Mouse (Mus musculus) liver, embryonic 15.5 days (tissue): Measurements from ENCODE around the gene Sde2. TPM values are rescaled to one million over a fixed set of nuclear protein-coding genes. Genes with fewer than 3 reads are reported as not detected.
A peak's percentile ranks its signal among the peaks of the same experiment; 100 is the strongest.
"Not testable (repeated sequence)": the region's sequence is repeated elsewhere in the genome, so short reads cannot be mapped to it uniquely, and the experiment has no call there.

ENCODE experiments used
- ATAC-seq: fragments of 200-750 bp; cut with Nextera tagmentation; 2 replicates; pipeline ENCODE4 v1.8.0; 2017; ENCODE audit warnings: moderate number of reproducible peaks, mild to moderate bottlenecking, moderate library complexity; ENCODE audit not compliant: insufficient read depth
- H3K27ac ChIP-seq: fragments of 300-500 bp; sonication (generic); replicated peaks from 2 replicates; pipeline ENCODE4 v1.5.1; 2015; ENCODE audit warnings: mild to moderate bottlenecking, inconsistent platforms
- H3K27me3 ChIP-seq: fragments of 300-500 bp; sonication (generic); 2 replicates; pipeline ENCODE4 v1.6.1; 2015; ENCODE audit warnings: mild to moderate bottlenecking, inconsistent platforms
- H3K36me3 ChIP-seq: fragments of 300-500 bp; sonication (generic); replicated peaks from 2 replicates; pipeline ENCODE4 v1.6.1; 2015; ENCODE audit warnings: moderate library complexity, mild to moderate bottlenecking, inconsistent platforms
- H3K4me1 ChIP-seq: fragments of 300-500 bp; sonication (generic); replicated peaks from 2 replicates; pipeline ENCODE4 v1.6.1; 2015; ENCODE audit warnings: inconsistent platforms
- H3K4me2 ChIP-seq: fragments of 300-500 bp; sonication (generic); 2 replicates; pipeline ENCODE4 v1.6.1; 2015; ENCODE audit warnings: moderate library complexity, mild to moderate bottlenecking, inconsistent platforms
- H3K4me3 ChIP-seq: fragments of 300-500 bp; sonication (generic); replicated peaks from 2 replicates; pipeline ENCODE4 v1.5.1; 2015; ENCODE audit warnings: mild to moderate bottlenecking, inconsistent platforms
- H3K9ac ChIP-seq: fragments of 300-500 bp; sonication (generic); 2 replicates; pipeline ENCODE4 v1.6.1; 2015; ENCODE audit warnings: moderate library complexity, mild to moderate bottlenecking, inconsistent platforms
- H3K9me3 ChIP-seq: fragments of 300-500 bp; sonication (generic); replicated peaks from 2 replicates; pipeline ENCODE4 v1.6.1; 2016; ENCODE audit warnings: inconsistent platforms
- WGBS: fragments of 180-500 bp; shearing (Covaris S2); methylation state at CpG from one replicate; pipeline ENCODE4 v1.1.7; 2015; ENCODE audit warnings: mixed read lengths; ENCODE audit not compliant: insufficient replicate concordance; 5-methylcytosine and 5-hydroxymethylcytosine counted together
- polyA plus RNA-seq: library from polyadenylated mRNA; unstranded; fragments of >200 nt; fragmentation: Nextera tagmentation; extraction: Ambion mirVana; gene quantifications from 2 replicates; pipeline ENCODE4 v1.2.1, GENCODE M21; 2015

The Sde2 gene
- polyA plus RNA-seq, 1 experiment from 2014 or later = 22.4 TPM

- H3K27me3 ChIP-seq = peaks cover 51% of the 10 kb centered on the region
- WGBS = 8% methylated on average over 13 of the region's 13 CpGs
- peaks cover 24% of the 10 kb centered on the region for H3K4me1 ChIP-seq
- H3K36me3 ChIP-seq = no peaks in the 10 kb centered on the region
- H3K4me3 ChIP-seq = no peak overlapping the region
- H3K9ac ChIP-seq = no peak overlapping the region
- peak overlapping the region; percentile 21 for H3K4me2 ChIP-seq
- H3K9me3 ChIP-seq = no peaks in the 10 kb centered on the region
- peak; percentile 51 for ATAC-seq
- H3K27ac ChIP-seq = peak overlapping the region; percentile 31; the same call in 1 of the 2 replicates
Measured at GRCm38 (mm10) chr1:180888556-180889042, 37.7 kb downstream of the Sde2 start.

- Histone ChIP-seq H3K9me3 (no peaks in the 10 kb centered on the region), H3K9ac (no peak overlapping the region), H3K27ac (no peak overlapping the region), H3K4me3 (no peak overlapping the region), H3K4me2 (no peak overlapping the region; the same call in 1 of the 2 replicates), H3K36me3 (no peaks in the 10 kb centered on the region), H3K4me1 (peaks cover 18% of the 10 kb centered on the region), H3K27me3 (peaks cover 55% of the 10 kb centered on the region)
- WGBS = 49% methylated on average over 7 of the region's 7 CpGs
- no peak for ATAC-seq
Measured at GRCm38 (mm10) chr1:180889172-180889571, 38.2 kb downstream of the Sde2 start.

GRCm38 (mm10) chr1:180889841-180890240 lies 38.9 kb downstream of the Sde2 start:
- Histone ChIP-seq H3K36me3 (no peaks in the 10 kb centered on the region), H3K9me3 (no peaks in the 10 kb centered on the region), H3K9ac (no peak overlapping the region), H3K27me3 (peaks cover 56% of the 10 kb centered on the region), H3K4me3 (no peak overlapping the region), H3K4me1 (peaks cover 15% of the 10 kb centered on the region), H3K4me2 (no peak overlapping the region), H3K27ac (no peak overlapping the region)
- no peak for ATAC-seq
- 26% methylated on average over 6 of the region's 6 CpGs for WGBS

- H3K9ac ChIP-seq = no peak within 1 kb of the TSS
- no peak within 1 kb of the TSS for H3K27ac ChIP-seq
- H3K4me3 ChIP-seq = no peak within 1 kb of the TSS
- no peak within 1 kb of the TSS for H3K4me2 ChIP-seq
- H3K4me1 ChIP-seq = peaks cover 9% of the 10 kb centered on the region; the same call in 1 of the 2 replicates
- WGBS = 49% methylated on average over 10 of the region's 10 CpGs
- H3K36me3 ChIP-seq = no peaks in the 10 kb centered on the region
- peaks cover 66% of the 10 kb centered on the region for H3K27me3 ChIP-seq
- no peak for ATAC-seq
- H3K9me3 ChIP-seq = no peaks in the 10 kb centered on the region
Measured at GRCm38 (mm10) chr1:180892808-180893207, 41.9 kb downstream of the Sde2 start, which contains the start of gene Lefty2. Gene Lefty2 (plus strand): TSS chr1:180893108.

GRCm38 (mm10) chr1:180894088-180894987 lies 43.4 kb downstream of the Sde2 start:
- WGBS = 8% methylated on average over 51 of the region's 51 CpGs
- H3K4me2 ChIP-seq, H3K4me3 ChIP-seq: not testable (repeated sequence)

GRCm38 (mm10) chr1:180901107-180901506 lies 50.2 kb downstream of the Sde2 start:
- WGBS = 0% methylated on average over 4 of the region's 4 CpGs

More at GRCm38 (mm10) chr1:180894088-180894987, 43.4 kb downstream of the Sde2 start:
- H3K9ac ChIP-seq, H3K9me3 ChIP-seq, ATAC-seq, H3K4me1 ChIP-seq, H3K36me3 ChIP-seq, H3K27ac ChIP-seq: not testable (repeated sequence)
- H3K27me3 ChIP-seq = peaks cover 53% of the 10 kb centered on the region

GRCm38 (mm10) chr1:180902915-180903314 lies 52.0 kb downstream of the Sde2 start:
- H3K27me3 ChIP-seq = no peaks in the 10 kb centered on the region
- H3K9me3 ChIP-seq = no peaks in the 10 kb centered on the region
- peak overlapping the region; percentile 95 for H3K27ac ChIP-seq
- peak; percentile 92 for ATAC-seq
- peaks cover 65% of the 10 kb centered on the region for H3K4me1 ChIP-seq
- H3K4me3 ChIP-seq = peak overlapping the region; percentile 97
- 0 out of 2 replicates have a peak overlapping the region, but pooled peaks have one; percentile 95 for H3K9ac ChIP-seq
- H3K4me2 ChIP-seq = peak overlapping the region; percentile 76
- 17% methylated on average over 5 of the region's 5 CpGs for WGBS
- peaks cover 28% of the 10 kb centered on the region for H3K36me3 ChIP-seq

More at GRCm38 (mm10) chr1:180901107-180901506, 50.2 kb downstream of the Sde2 start:
- ATAC-seq = no peak
- Histone ChIP-seq H3K4me1 (peaks cover 47% of the 10 kb centered on the region), H3K4me3 (no peak overlapping the region), H3K4me2 (no peak overlapping the region), H3K27ac (no peak overlapping the region), H3K9ac (no peak overlapping the region), H3K36me3 (peaks cover 10% of the 10 kb centered on the region), H3K9me3 (no peaks in the 10 kb centered on the region), H3K27me3 (peaks cover 7% of the 10 kb centered on the region; the same call in 1 of the 2 replicates)

- H3K4me1 ChIP-seq = peaks cover 70% of the 10 kb centered on the region
- no peaks in the 10 kb centered on the region for H3K27me3 ChIP-seq
- peak overlapping the region; percentile 95 for H3K9ac ChIP-seq
- peak overlapping the region; percentile 76 for H3K4me2 ChIP-seq
- ATAC-seq = no peak
- H3K4me3 ChIP-seq = peak overlapping the region; percentile 97
- H3K27ac ChIP-seq = peak overlapping the region; percentile 95
- no peaks in the 10 kb centered on the region for H3K9me3 ChIP-seq
- WGBS = 15% methylated on average over 10 of the region's 10 CpGs
- peaks cover 35% of the 10 kb centered on the region for H3K36me3 ChIP-seq
Measured at GRCm38 (mm10) chr1:180903666-180904038, 52.7 kb downstream of the Sde2 start.

GRCm38 (mm10) chr1:180904039-180904814 lies 53.3 kb downstream of the Sde2 start, which contains the start of gene Pycr2:
Gene Pycr2 (plus strand): TSS chr1:180904293.
- Histone ChIP-seq H3K4me2 (peak within 1 kb of the TSS; percentile 76), H3K27ac (peak within 1 kb of the TSS; percentile 95), H3K27me3 (no peaks in the 10 kb centered on the region), H3K9ac (peak within 1 kb of the TSS; percentile 95), H3K36me3 (peaks cover 41% of the 10 kb centered on the region), H3K4me3 (peak within 1 kb of the TSS; percentile 97), H3K4me1 (peaks cover 75% of the 10 kb centered on the region), H3K9me3 (no peaks in the 10 kb centered on the region)
- WGBS = under 1% methylated on average over 52 of the region's 52 CpGs
- ATAC-seq = peak; percentile 76

GRCm38 (mm10) chr1:180904815-180905080 lies 53.8 kb downstream of the Sde2 start:
- H3K9ac ChIP-seq = peak overlapping the region; percentile 95
- H3K9me3 ChIP-seq = no peaks in the 10 kb centered on the region
- no peaks in the 10 kb centered on the region for H3K27me3 ChIP-seq
- H3K36me3 ChIP-seq = peaks cover 46% of the 10 kb centered on the region
- WGBS = 3% methylated on average over 5 of the region's 5 CpGs
- H3K4me2 ChIP-seq = peak overlapping the region; percentile 76
- peak overlapping the region; percentile 95 for H3K27ac ChIP-seq
- ATAC-seq = no peak
- peaks cover 77% of the 10 kb centered on the region for H3K4me1 ChIP-seq
- peak overlapping the region; percentile 97 for H3K4me3 ChIP-seq

GRCm38 (mm10) chr1:180905307-180905706 lies 54.4 kb downstream of the Sde2 start:
- peak overlapping the region; percentile 95 for H3K27ac ChIP-seq

More at GRCm38 (mm10) chr1:180905307-180905706, 54.4 kb downstream of the Sde2 start:
- Histone ChIP-seq H3K36me3 (peaks cover 47% of the 10 kb centered on the region), H3K27me3 (no peaks in the 10 kb centered on the region), H3K9me3 (no peaks in the 10 kb centered on the region), H3K4me3 (peak overlapping the region; percentile 97), H3K9ac (peak overlapping the region; percentile 95), H3K4me2 (peak overlapping the region; percentile 76), H3K4me1 (peaks cover 77% of the 10 kb centered on the region)
- WGBS = 63% methylated on average over 6 of the region's 6 CpGs
- no peak for ATAC-seq
